Mouse (Mus musculus): ENCODE measurements around the gene Fam172a. TPM values are rescaled to one million over a fixed set of nuclear protein-coding genes. Genes with fewer than 3 reads are reported as not detected.

Gene Fam172a
- polyA plus RNA-seq, 1 experiment from 2014 or later: 18.9 TPM

DNA sequence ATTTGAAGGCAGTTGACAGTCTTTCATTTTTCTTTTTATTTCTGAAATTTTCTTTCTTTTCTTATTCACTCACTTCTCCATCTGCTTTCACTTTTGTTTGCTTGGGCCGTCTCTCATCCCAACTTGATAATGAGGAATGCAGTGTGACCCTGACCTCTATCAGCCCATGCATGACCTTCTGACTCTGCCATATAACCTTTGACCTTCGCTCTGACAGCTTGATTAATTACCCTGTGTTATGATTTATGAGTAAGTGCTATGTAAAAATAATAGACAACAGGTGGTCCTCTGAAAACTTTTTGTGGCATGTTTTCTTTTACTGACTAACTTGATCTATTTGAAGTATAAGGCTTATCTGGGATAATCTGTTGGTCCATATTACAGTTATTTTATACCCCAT, 195.8 kb downstream of the Fam172a start:
- Histone ChIP-seq H3K36me3 (ENCODE audit: inconsistent target) (no peaks in the 10 kb centered on the region), H3K27ac (no peak overlapping the region), H3K4me3 (ENCODE audit: inconsistent target) (no peak overlapping the region), H3K79me2 (ENCODE audit: inconsistent target) (no peaks in the 10 kb centered on the region)
- WGBS (ENCODE audit: missing documents): 84% methylated on average over 2 of the region's 2 CpGs

DNA sequence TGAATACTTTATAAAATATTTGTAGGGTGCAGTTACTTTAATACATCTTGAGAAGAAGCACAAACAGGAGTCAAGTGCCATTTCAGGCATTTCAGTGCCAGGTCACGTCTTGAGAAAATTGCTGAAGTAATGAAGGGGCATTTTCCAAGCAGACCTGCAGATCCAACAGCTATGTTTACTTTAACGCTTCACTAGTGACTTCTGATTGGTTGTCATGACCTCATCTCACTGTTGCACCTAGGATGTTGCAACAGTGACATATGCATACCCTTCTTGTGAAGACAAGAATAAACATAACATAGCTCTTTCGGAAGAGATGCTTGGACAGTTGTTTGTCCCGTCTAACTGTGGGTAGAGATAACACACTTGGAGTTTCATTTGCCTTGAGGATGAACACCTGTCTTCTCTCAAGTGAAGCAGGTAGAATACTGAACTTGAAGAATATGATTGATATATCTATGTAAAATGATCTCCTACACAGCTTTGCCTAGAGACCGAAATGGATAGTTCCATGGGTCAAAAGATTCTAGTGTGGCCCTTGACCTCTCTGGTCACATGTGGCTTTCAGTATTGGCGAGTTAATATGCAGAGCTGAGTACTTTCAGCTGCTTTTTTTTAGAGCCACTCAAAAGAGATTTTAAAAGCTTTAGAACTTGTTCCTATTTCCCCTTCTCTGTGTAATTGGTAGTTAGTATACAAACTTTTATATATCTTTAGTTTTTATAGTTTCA, 196.4 kb downstream of the Fam172a start:
- Histone ChIP-seq H3K79me2 (ENCODE audit: inconsistent target) (no peaks in the 10 kb centered on the region), H3K4me3 (ENCODE audit: inconsistent target) (no peak overlapping the region), H3K36me3 (ENCODE audit: inconsistent target) (no peaks in the 10 kb centered on the region), H3K27ac (no peak overlapping the region)
- 89% methylated on average over 6 of the region's 6 CpGs for WGBS (ENCODE audit: missing documents)

DNA sequence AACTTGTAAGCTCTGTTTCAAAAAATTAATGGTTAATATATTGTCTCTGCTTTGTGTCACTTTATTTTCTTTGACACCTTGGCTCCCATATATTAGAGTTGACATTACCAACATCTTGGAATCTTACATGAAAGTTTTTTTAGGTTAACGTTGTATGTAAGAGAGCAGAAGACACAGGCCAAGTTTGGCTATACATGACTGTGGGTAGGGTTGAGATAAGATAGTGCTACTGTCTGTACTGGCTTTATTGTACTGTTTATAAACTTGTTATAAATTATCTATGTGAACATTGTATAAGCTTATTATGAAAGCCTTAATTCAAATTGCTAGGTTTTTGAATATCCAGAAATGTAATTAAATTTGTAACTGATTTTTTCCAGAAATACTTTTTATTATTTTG, 197.9 kb downstream of the Fam172a start:
- 100% methylated on average over 1 of the region's 1 CpGs for WGBS (ENCODE audit: missing documents)
- Histone ChIP-seq H3K79me2 (ENCODE audit: inconsistent target) (no peaks in the 10 kb centered on the region), H3K36me3 (ENCODE audit: inconsistent target) (no peaks in the 10 kb centered on the region), H3K4me3 (ENCODE audit: inconsistent target) (no peak overlapping the region), H3K27ac (no peak overlapping the region)

GRCm38 (mm10) chr13:77900843-77901242, 199.0 kb downstream of the Fam172a start:
- Histone ChIP-seq H3K4me3 (ENCODE audit: inconsistent target) (no peak overlapping the region), H3K36me3 (ENCODE audit: inconsistent target) (no peaks in the 10 kb centered on the region), H3K79me2 (ENCODE audit: inconsistent target) (no peaks in the 10 kb centered on the region), H3K27ac (no peak overlapping the region)

DNA sequence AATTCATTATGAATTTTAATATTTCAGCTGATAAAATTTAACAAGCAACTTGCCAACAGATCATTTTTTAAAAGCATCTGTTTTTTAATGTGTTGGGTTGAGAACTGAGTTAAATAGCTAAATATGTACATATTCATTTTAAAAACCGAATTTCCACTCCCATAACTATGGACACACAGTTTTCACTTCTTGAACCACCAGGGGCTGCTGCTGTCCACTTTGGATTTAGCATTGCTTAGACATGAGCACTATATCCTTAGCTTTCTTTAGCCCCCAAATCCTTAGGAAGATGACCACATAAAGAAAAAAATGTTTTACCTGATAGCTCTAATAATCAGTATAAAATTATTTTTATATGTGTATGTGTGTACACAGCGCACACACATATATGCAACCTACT, 207.4 kb downstream of the Fam172a start:
- Histone ChIP-seq H3K27ac (no peak overlapping the region), H3K79me2 (ENCODE audit: inconsistent target) (no peaks in the 10 kb centered on the region), H3K4me3 (ENCODE audit: inconsistent target) (no peak overlapping the region), H3K36me3 (ENCODE audit: inconsistent target) (no peaks in the 10 kb centered on the region)
- WGBS (ENCODE audit: missing documents): 96% methylated on average over 2 of the region's 2 CpGs

GRCm38 (mm10) chr13:77922834-77923233, 221.0 kb downstream of the Fam172a start:
- Histone ChIP-seq H3K27ac (no peak overlapping the region), H3K4me3 (ENCODE audit: inconsistent target) (no peak overlapping the region), H3K79me2 (ENCODE audit: inconsistent target) (no peaks in the 10 kb centered on the region), H3K36me3 (ENCODE audit: inconsistent target) (no peaks in the 10 kb centered on the region)
- WGBS (ENCODE audit: missing documents): 93% methylated on average over 2 of the region's 2 CpGs

GRCm38 (mm10) chr13:77957611-77958010, 255.8 kb downstream of the Fam172a start:
- Histone ChIP-seq H3K36me3 (ENCODE audit: inconsistent target) (no peaks in the 10 kb centered on the region), H3K4me3 (ENCODE audit: inconsistent target) (no peak overlapping the region), H3K27ac (no peak overlapping the region), H3K79me2 (ENCODE audit: inconsistent target) (no peaks in the 10 kb centered on the region)
- whole genome bisulfite sequencing (ENCODE audit: missing documents): 93% methylated on average over 1 of the region's 1 CpGs

DNA sequence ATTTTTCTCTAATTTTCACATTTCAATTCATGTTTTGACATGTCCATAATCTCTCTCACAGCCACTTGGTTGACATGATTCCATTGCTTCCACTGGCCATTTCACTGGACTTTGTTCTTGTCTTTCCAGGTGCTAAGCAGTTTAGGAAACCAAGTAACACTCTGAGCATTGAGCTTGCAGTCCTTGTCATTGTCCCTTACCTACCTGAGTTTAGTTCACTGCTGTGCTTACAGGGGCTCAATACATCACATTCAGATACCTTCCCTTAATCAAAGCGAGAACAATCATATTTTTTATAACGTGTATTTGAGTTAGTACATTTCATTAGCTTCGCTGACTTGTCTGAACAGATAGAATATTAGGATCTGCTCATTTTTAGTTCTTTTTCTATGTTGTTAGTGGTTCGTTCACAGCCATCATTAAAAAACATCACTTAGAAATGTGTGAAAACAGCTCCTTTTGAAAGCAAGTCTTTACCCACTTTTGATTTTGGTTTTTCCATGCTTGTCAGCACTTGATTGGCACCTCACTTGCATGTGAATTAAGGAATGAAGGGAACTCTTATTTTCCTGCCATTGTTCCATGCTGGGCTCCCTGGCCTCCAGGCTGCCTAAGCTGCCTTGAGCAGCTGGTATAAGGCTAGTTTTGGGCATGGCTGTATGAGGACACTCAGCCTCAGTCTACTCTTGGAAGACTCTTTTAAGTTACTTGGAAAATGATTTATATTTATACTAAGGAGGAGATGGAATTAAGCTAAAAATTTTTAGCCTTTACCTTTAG, 257.9 kb downstream of the Fam172a start:
- no peak overlapping the region for H3K4me3 ChIP-seq (ENCODE audit: inconsistent target)
- H3K36me3 ChIP-seq (ENCODE audit: inconsistent target): no peaks in the 10 kb centered on the region
- no peaks in the 10 kb centered on the region for H3K79me2 ChIP-seq (ENCODE audit: inconsistent target)
- no peak overlapping the region for H3K27ac ChIP-seq
- 95% methylated on average over 4 of the region's 4 CpGs for WGBS (ENCODE audit: missing documents)

GRCm38 (mm10) chr13:77976248-77976647, 274.4 kb downstream of the Fam172a start:
- Histone ChIP-seq H3K79me2 (ENCODE audit: inconsistent target) (no peaks in the 10 kb centered on the region), H3K36me3 (ENCODE audit: inconsistent target) (no peaks in the 10 kb centered on the region), H3K27ac (no peak overlapping the region), H3K4me3 (ENCODE audit: inconsistent target) (no peak overlapping the region)
- 88% methylated on average over 3 of the region's 3 CpGs for WGBS (ENCODE audit: missing documents)

GRCm38 (mm10) chr13:77977121-77977520, 275.3 kb downstream of the Fam172a start:
- Histone ChIP-seq H3K4me3 (ENCODE audit: inconsistent target) (no peak overlapping the region), H3K36me3 (ENCODE audit: inconsistent target) (no peaks in the 10 kb centered on the region), H3K79me2 (ENCODE audit: inconsistent target) (no peaks in the 10 kb centered on the region), H3K27ac (no peak overlapping the region)
- WGBS (ENCODE audit: missing documents): 90% methylated on average over 1 of the region's 1 CpGs

DNA sequence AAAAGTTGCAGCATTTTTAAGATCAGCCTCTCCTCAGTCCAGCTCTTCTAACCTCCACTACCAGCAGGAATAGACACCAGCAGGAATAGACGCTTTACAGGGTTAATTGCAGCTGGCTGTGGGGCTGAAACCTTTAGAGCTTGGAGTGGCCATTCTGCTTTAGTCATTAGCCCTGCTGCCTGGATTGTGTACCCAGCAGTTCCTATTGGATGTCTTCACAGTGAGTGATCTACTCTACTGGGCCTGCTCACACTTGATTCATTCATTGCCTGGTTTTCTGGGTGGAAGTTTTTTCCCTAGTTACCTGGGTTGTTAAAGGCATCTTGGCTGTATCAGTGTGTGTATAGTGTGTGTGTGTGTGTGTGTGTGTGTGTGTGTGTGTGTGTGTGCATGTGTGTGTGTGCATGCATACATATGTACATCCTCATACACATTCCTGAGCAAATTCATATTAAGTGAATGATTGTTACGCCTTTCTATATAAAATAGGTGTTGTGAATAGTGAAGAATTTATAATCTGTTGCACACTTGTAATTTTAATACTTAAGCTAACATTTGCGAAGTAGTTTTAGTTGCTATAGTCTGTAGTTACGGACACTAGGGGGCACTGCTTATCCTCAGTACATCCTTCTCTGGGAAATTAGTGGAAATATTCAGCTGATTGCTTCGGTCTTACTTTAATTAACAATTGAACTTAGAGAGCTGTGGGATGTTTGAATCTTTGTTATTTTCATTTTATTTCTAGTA, 280.4 kb downstream of the Fam172a start:
- Histone ChIP-seq H3K36me3 (ENCODE audit: inconsistent target) (no peaks in the 10 kb centered on the region), H3K79me2 (ENCODE audit: inconsistent target) (no peaks in the 10 kb centered on the region), H3K4me3 (ENCODE audit: inconsistent target) (no peak overlapping the region), H3K27ac (no peak overlapping the region)
- WGBS (ENCODE audit: missing documents): 61% methylated on average over 5 of the region's 5 CpGs

DNA sequence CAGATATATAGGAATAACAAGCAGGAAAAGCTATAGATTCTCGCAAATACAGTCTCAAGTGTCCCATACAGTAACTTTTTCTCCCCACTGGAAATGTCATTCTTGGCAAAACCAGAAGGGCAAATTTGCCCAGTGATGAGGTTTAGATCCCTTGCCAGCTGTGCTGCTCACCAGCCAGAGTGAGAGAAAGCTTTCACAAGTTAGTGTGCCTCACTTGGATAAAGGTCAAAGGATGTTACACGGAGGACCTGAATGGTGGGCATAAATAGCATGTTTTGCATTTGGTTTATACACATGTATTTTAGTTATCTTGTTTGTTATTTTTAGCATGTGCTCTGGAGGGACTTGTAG, 281.0 kb downstream of the Fam172a start:
- H3K27ac ChIP-seq: no peak overlapping the region
- H3K79me2 ChIP-seq (ENCODE audit: inconsistent target): no peaks in the 10 kb centered on the region
- H3K36me3 ChIP-seq (ENCODE audit: inconsistent target): no peaks in the 10 kb centered on the region
- 100% methylated on average over 2 of the region's 2 CpGs for WGBS (ENCODE audit: missing documents)
- H3K4me3 ChIP-seq (ENCODE audit: inconsistent target): no peak overlapping the region

GRCm38 (mm10) chr13:77991189-77991886, 289.5 kb downstream of the Fam172a start:
- no peaks in the 10 kb centered on the region for H3K36me3 ChIP-seq (ENCODE audit: inconsistent target)
- H3K79me2 ChIP-seq (ENCODE audit: inconsistent target): no peaks in the 10 kb centered on the region
- WGBS (ENCODE audit: missing documents): 94% methylated on average over 5 of the region's 5 CpGs

GRCm38 (mm10) chr13:78004649-78005048, 302.8 kb downstream of the Fam172a start:
- H3K36me3 ChIP-seq (ENCODE audit: inconsistent target): 0 out of 2 replicates have a peak, but pooled peaks cover 4% of the 10 kb centered on the region
- H3K27ac ChIP-seq: no peak overlapping the region
- H3K79me2 ChIP-seq (ENCODE audit: inconsistent target): no peaks in the 10 kb centered on the region
- 93% methylated on average over 4 of the region's 4 CpGs for WGBS (ENCODE audit: missing documents)
- no peak overlapping the region for H3K4me3 ChIP-seq (ENCODE audit: inconsistent target)

More at GRCm38 (mm10) chr13:77991189-77991886, 289.5 kb downstream of the Fam172a start:
- Histone ChIP-seq H3K27ac (no peak overlapping the region), H3K4me3 (ENCODE audit: inconsistent target) (no peak overlapping the region)

Data from macrophage (primary cell).